8 mouse cellular contexts compared by ENCODE assay signal in genomic region chr2:174463789-174464523, GRCm38 (mm10). TPM values are rescaled to one million over a fixed set of nuclear protein-coding genes. Genes with fewer than 3 reads are reported as not detected.
A peak's percentile ranks its signal among the peaks of the same experiment; 100 is the strongest.
DNase-seq lines count a peak whose midpoint lies in the region; ATAC-seq and TF ChIP-seq lines count a peak whose summit lies in the region.

Gene Atp5e, minus strand, starts transcription at chr2:174464105.

- peak; percentile 51; the same call in 1 of the 2 replicates for TF ChIP-seq POLR2A in liver, adult 2 months (IDR thresholded peaks at IDR 0.05; ENCODE audit: extremely low read depth, insufficient read depth, low read length)
- peak; percentile 74 for TF ChIP-seq POLR2A in myocyte (IDR thresholded peaks at IDR 0.05; ENCODE audit: insufficient read length, low read depth)

- no peak for TF ChIP-seq CTCF in liver, adult 2 months (IDR thresholded peaks at IDR 0.05; ENCODE audit: low read depth, low read length)

- peak within 1 kb of the TSS; percentile 99 for H3K4me2 ChIP-seq in heart, embryonic 11.5 days
- peak within 1 kb of the TSS; percentile 77 for H3K4me2 ChIP-seq in kidney, embryonic 16.5 days (replicated peaks; ENCODE audit: low read depth, low read length)
- peak within 1 kb of the TSS; percentile 75 for H3K4me2 ChIP-seq in myocyte (ENCODE audit: low read depth)

- H3K36me3 ChIP-seq in heart, embryonic 11.5 days (ENCODE audit: control insufficient read depth, insufficient read depth, low read length) = peaks cover 21% of the 10 kb centered on the region
- peaks cover 47% of the 10 kb centered on the region for H3K36me3 ChIP-seq in kidney, embryonic 16.5 days (ENCODE audit: insufficient read depth, low read length)
- H3K36me3 ChIP-seq in liver, adult 2 months (ENCODE audit: control insufficient read depth, insufficient read depth, low read length) = peaks cover 23% of the 10 kb centered on the region
- H3K36me3 ChIP-seq in myocyte (ENCODE audit: control insufficient read depth, insufficient read depth) = peaks cover 26% of the 10 kb centered on the region
- peaks cover 4% of the 10 kb centered on the region for H3K36me3 ChIP-seq in splenic B cell, adult 2 months (ENCODE audit: control insufficient read depth, insufficient read depth, low read length, poor library complexity, severe bottlenecking)

- 2% methylated on average over 48 of the region's 48 CpGs for WGBS in heart, embryonic 11.5 days (ENCODE audit: insufficient replicate concordance)
- WGBS in kidney, embryonic 16.5 days = 2% methylated on average over 48 of the region's 48 CpGs
- WGBS in liver, adult 2 months = 2% methylated on average over 48 of the region's 48 CpGs

- H3K4me3 ChIP-seq in heart, embryonic 11.5 days (ENCODE audit: low read depth, low read length) = peak within 1 kb of the TSS; percentile 77
- H3K4me3 ChIP-seq in kidney, embryonic 16.5 days (ENCODE audit: low read length) = peak within 1 kb of the TSS; percentile 76
- peak within 1 kb of the TSS; percentile 87 for H3K4me3 ChIP-seq in liver, adult 2 months (ENCODE audit: insufficient read depth, low read depth, low read length)
- H3K4me3 ChIP-seq in myocyte = peak within 1 kb of the TSS; percentile 64

- H3K27me3 ChIP-seq in heart, embryonic 11.5 days (ENCODE audit: control insufficient read depth, insufficient read depth, low read length) = no peaks in the 10 kb centered on the region
- no peaks in the 10 kb centered on the region for H3K27me3 ChIP-seq in kidney, embryonic 16.5 days (ENCODE audit: insufficient read depth, low read length)
- H3K27me3 ChIP-seq in liver, adult 2 months (ENCODE audit: control insufficient read depth, insufficient read depth, low read length) = no peaks in the 10 kb centered on the region
- H3K27me3 ChIP-seq in myocyte (ENCODE audit: control insufficient read depth, insufficient read depth, insufficient read length) = no peaks in the 10 kb centered on the region
- H3K27me3 ChIP-seq in splenic B cell, adult 2 months (ENCODE audit: control insufficient read depth, insufficient read depth, low read length, poor library complexity, severe bottlenecking) = no peaks in the 10 kb centered on the region

- H3K9ac ChIP-seq in heart, embryonic 11.5 days (ENCODE audit: low read depth, low read length) = peak within 1 kb of the TSS; percentile 88
- peak within 1 kb of the TSS; percentile 91 for H3K9ac ChIP-seq in kidney, embryonic 16.5 days (replicated peaks; ENCODE audit: low read length)
- peak within 1 kb of the TSS; percentile 93 for H3K9ac ChIP-seq in liver, adult 2 months (ENCODE audit: low read depth, low read length)

- H3K79me2 ChIP-seq in liver, adult 2 months (ENCODE audit: control insufficient read depth, insufficient read depth, low read length) = peaks cover 7% of the 10 kb centered on the region; the same call in 1 of the 2 replicates
- H3K79me2 ChIP-seq in myocyte (ENCODE audit: control insufficient read depth, insufficient read depth) = peaks cover 27% of the 10 kb centered on the region

- H3ac ChIP-seq in myocyte (ENCODE audit: control insufficient read depth, insufficient read length) = peak within 1 kb of the TSS; percentile 19

- ATAC-seq in erythroblast, adult 5-6 weeks (replicated peaks; ENCODE audit: low FRiP score, poor library complexity, severe bottlenecking) = peak; percentile 99
- ATAC-seq in heart, embryonic 11.5 days (replicated peaks; ENCODE audit: insufficient number of reproducible peaks, low FRiP score, low TSS enrichment) = peak; percentile 100
- peak; percentile 100 for ATAC-seq in kidney, embryonic 16.5 days (ENCODE audit: low FRiP score, low TSS enrichment)

- peaks cover 5% of the 10 kb centered on the region for H3K4me1 ChIP-seq in heart, embryonic 11.5 days (ENCODE audit: control insufficient read depth, insufficient read depth, low read length)
- H3K4me1 ChIP-seq in kidney, embryonic 16.5 days (ENCODE audit: insufficient read depth, low read length) = peaks cover 10% of the 10 kb centered on the region
- no peaks in the 10 kb centered on the region for H3K4me1 ChIP-seq in liver, adult 2 months (ENCODE audit: control insufficient read depth, insufficient read depth, low read length)

- H3K27ac ChIP-seq in heart, embryonic 11.5 days (ENCODE audit: low read depth, low read length) = peak within 1 kb of the TSS; percentile 78
- peak within 1 kb of the TSS; percentile 76 for H3K27ac ChIP-seq in kidney, embryonic 16.5 days (ENCODE audit: low read length)
- H3K27ac ChIP-seq in liver, adult 2 months (replicated peaks; ENCODE audit: insufficient read depth, low read depth, low read length) = peak within 1 kb of the TSS; percentile 88

- no peaks in the 10 kb centered on the region for H3K9me3 ChIP-seq in heart, embryonic 11.5 days (replicated peaks; ENCODE audit: control insufficient read depth, low read length)
- H3K9me3 ChIP-seq in kidney, embryonic 16.5 days (ENCODE audit: low read length) = no peaks in the 10 kb centered on the region

- peak; percentile 89 to 90 for DNase-seq in B cell, adult 2 months
- peak; percentile 99 for DNase-seq in brain, adult 2 months (ENCODE audit: low read depth, low spot score)
- peak; percentile 90 for DNase-seq in liver, adult 2 months (ENCODE audit: extremely low read depth, low read depth, low spot score)
- DNase-seq in splenic B cell, adult 2 months (ENCODE audit: low read depth, low spot score) = peak; percentile 93

TF ChIP-seq in myocyte, 11 proteins besides CTCF, POLR2A, EP300 and RAD21:
- no peak for TF ChIP-seq USF1 (IDR thresholded peaks at IDR 0.05; ENCODE audit: low read depth)
- TF ChIP-seq MAX (IDR thresholded peaks at IDR 0.05; ENCODE audit: low read depth) = no peak
- TF ChIP-seq CEBPB (IDR thresholded peaks at IDR 0.05; ENCODE audit: insufficient read depth, poor library complexity, severe bottlenecking) = no peak
- TF ChIP-seq POLR2AphosphoS2 (IDR thresholded peaks at IDR 0.05; ENCODE audit: insufficient read length, low read depth) = peak; percentile 96
- TF ChIP-seq MYOG (IDR thresholded peaks at IDR 0.05; ENCODE audit: control insufficient read depth in 1 of 3, insufficient read depth in 1 of 3, insufficient read length in 2 of 3, low read depth in 2 of 3) = peak in 1 of 3 experiments; percentile 20
- TF ChIP-seq TCF3 (IDR thresholded peaks at IDR 0.05; ENCODE audit: insufficient read length, low read depth) = peak; percentile 3
- peak in 1 of 3 experiments; percentile 55 for TF ChIP-seq MYOD1 (IDR thresholded peaks at IDR 0.05; ENCODE audit: control insufficient read depth in 1 of 3, insufficient read length in 2 of 3, low read depth in 2 of 3)

RNA-seq across cellular contexts. Expression of gene Atp5e, which starts in this region (rescaled TPM):
- 128 and 133 TPM in 2 replicates for total RNA-seq in erythroblast, adult 5-6 weeks (2015; ENCODE audit: low replicate concordance)
- 99.0 and 117 TPM in 2 replicates for total RNA-seq in erythroblast, adult 5-6 weeks (2017; ENCODE audit: low replicate concordance)
- polyA plus RNA-seq in heart, embryonic 11.5 days (2014; fragmentation: Nextera tagmentation; extraction: Ambion mirVana) = 953 and 1,053 TPM in 2 replicates
- polyA plus RNA-seq in kidney, embryonic 16.5 days (2015; fragmentation: Nextera tagmentation; extraction: Ambion mirVana) = 700 and 708 TPM in 2 replicates
- 469 and 519 TPM in 2 replicates for total RNA-seq in liver, adult 2 months (2014; rRNA removed)
- polyA plus RNA-seq in liver, adult 2 months (2012; rRNA removed) = 502 and 633 TPM in 2 replicates
- 1,160 TPM for polyA plus RNA-seq in myocyte (2012; fragmentation: generic; extraction: Trizol)

Comparison
In these comparisons a context has a peak if more than half of its experiments do, and no peak if none do; other contexts are left out.
1. Peak in every context shown above with its lines: DNase-seq, ATAC-seq, H3K4me3 ChIP-seq and H3K27ac ChIP-seq.